Mouse (Mus musculus) ES-E14 (cell line): ENCODE measurements around the gene Slc35a2. TPM values are rescaled to one million over a fixed set of nuclear protein-coding genes. Genes with fewer than 3 reads are reported as not detected.

ENCODE experiments used
- DNase-seq: peaks from one replicate; pipeline ENCODE4 v3.0.0-alpha.2; 2013; ENCODE audit warnings: low read depth, low spot score
- H3K27ac ChIP-seq: 2 replicates; pipeline ENCODE4 v1.5.1; 2012; ENCODE audit warnings: low read depth, mild to moderate bottlenecking, low read length, moderate library complexity, mixed read lengths; ENCODE audit not compliant: poor library complexity, insufficient read depth, severe bottlenecking
- H3K36me3 ChIP-seq: 2 replicates; pipeline ENCODE4 v1.6.1; 2012; ENCODE audit warnings: mild to moderate bottlenecking, low read length, moderate library complexity, mixed read lengths; ENCODE audit not compliant: control insufficient read depth, poor library complexity, insufficient read depth, severe bottlenecking
- H3K4me1 ChIP-seq, 2 experiments: fragments of 150-350 bp in 1 of 2; sonication (generic) in 1 of 2; 2 replicates each; pipeline ENCODE4 v1.6.1; 2012; ENCODE audit warnings: low read length in 2 of 2, mild to moderate bottlenecking in 1 of 2, mixed read lengths in 1 of 2; ENCODE audit not compliant: control insufficient read depth in 2 of 2, insufficient read depth in 2 of 2, poor library complexity in 1 of 2
- H3K4me3 ChIP-seq, 2 experiments: fragments of 150-350 bp in 1 of 2; sonication (generic) in 1 of 2; 2 replicates each; pipeline ENCODE4 v1.5.1; 2012; ENCODE audit warnings: low read length in 2 of 2, low read depth in 1 of 2, mild to moderate bottlenecking in 1 of 2, mixed read lengths in 1 of 2; ENCODE audit not compliant: insufficient read depth in 1 of 2, poor library complexity in 1 of 2, severe bottlenecking in 1 of 2
- H3K9ac ChIP-seq: 2 replicates; pipeline ENCODE4 v1.6.1; 2012; ENCODE audit warnings: low read depth, mild to moderate bottlenecking, low read length, mixed read lengths; ENCODE audit not compliant: poor library complexity, insufficient read depth, severe bottlenecking
- H3K9me3 ChIP-seq: fragments of 150-350 bp; sonication (generic); 2 replicates; pipeline ENCODE4 v1.6.1; 2012; ENCODE audit warnings: low read depth, mild to moderate bottlenecking, low read length; ENCODE audit not compliant: control insufficient read depth, insufficient read depth
- CHD2 ChIP-seq: IDR thresholded peaks from 2 replicates; pipeline ENCODE4 v1.6.1; 2014; ENCODE audit warnings: mild to moderate bottlenecking, low read depth, low read length, inconsistent platforms
- HCFC1 ChIP-seq: IDR thresholded peaks from 2 replicates; pipeline ENCODE4 v1.6.1; 2012; ENCODE audit warnings: low read length, inconsistent platforms, borderline replicate concordance; ENCODE audit not compliant: insufficient read depth
- MAFK ChIP-seq: IDR thresholded peaks from 2 replicates; pipeline ENCODE4 v1.6.1; 2014; ENCODE audit warnings: mild to moderate bottlenecking, low read depth, low read length, inconsistent platforms; ENCODE audit not compliant: insufficient read depth
- ZC3H11A ChIP-seq: IDR thresholded peaks from 2 replicates; pipeline ENCODE4 v1.6.1; 2012; ENCODE audit warnings: low read depth, mild to moderate bottlenecking, inconsistent platforms, low read length, borderline replicate concordance
- ZNF384 ChIP-seq: IDR thresholded peaks from 2 replicates; pipeline ENCODE4 v1.6.1; 2012; ENCODE audit warnings: low read depth, low read length, inconsistent platforms
- in situ Hi-C, 2 experiments: fragments of 600-800 bp; cut with MboI; formaldehyde crosslinking; loops; one replicate each; pipeline ENCODE4 v1.15.1; 2025; ENCODE audit warnings: low sequenced_read_pairs in 2 of 2, inconsistent platforms in 1 of 2; ENCODE audit not compliant: unreplicated experiment in 2 of 2
- total RNA-seq: library from RNA; depleted of rRNA; stranded (reverse); fragments of 300-350 nt; gene quantifications from 2 replicates; pipeline ENCODE4 v1.2.3, GENCODE M21; 2012; rRNA removed

Slc35a2 gene
- 38.3 and 51.2 TPM in 2 replicates for total RNA-seq

DNA sequence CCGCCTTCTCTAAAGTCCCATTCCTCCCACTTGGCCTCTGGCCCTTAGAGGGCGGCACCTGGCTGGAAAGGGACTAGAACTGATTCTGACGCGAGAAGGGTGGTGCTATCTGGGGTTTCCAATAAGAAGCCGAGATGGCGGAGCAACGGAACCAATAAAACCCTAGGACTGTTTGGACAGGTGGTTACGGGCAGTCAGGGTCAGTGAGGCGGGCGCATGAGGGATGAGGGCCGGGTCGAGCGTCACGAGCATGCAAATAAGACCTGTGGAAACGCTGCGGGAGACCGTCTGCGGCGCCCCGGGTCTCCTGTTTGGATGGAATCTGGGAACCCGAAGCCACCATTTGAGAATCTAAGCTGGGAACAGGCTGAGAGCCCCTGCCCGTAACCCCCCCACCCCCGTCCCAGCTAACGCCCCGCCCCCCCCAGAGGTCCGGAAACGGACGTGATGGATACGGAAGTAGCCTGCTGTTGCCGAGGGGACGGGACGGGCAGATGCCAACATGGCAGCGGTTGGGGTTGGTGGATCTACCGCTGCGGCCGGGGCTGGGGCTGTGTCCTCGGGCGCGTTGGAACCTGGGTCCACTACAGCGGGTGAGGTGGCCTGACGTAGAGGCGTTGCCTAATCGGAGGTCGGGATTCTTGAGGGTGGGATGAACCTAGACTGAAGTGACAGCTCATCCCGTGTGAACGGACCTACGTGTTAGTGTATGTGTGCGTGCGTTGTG, at the start of gene Slc35a2:
Gene Slc35a2 (plus strand): TSS at position 188 of the 727 bp plus-strand sequence.
- in situ Hi-C loops: no loop called here
- peak within 1 kb of the TSS; percentile 85 for H3K27ac ChIP-seq
- peak within 1 kb of the TSS; percentile 69 to 78 for H3K4me3 ChIP-seq
- no peak for DNase-seq
- TF ChIP-seq ZNF384 (no peak), HCFC1 (no peak)
- peaks cover 0 to 5% of the 10 kb centered on the region in 2 experiments; a peak in 2 of 4 replicates for H3K4me1 ChIP-seq
- H3K36me3 ChIP-seq: peaks cover 6% of the 10 kb centered on the region; the same call in 1 of the 2 replicates
- H3K9ac ChIP-seq: peak within 1 kb of the TSS; percentile 70
- H3K9me3 ChIP-seq: no peaks in the 10 kb centered on the region

DNA sequence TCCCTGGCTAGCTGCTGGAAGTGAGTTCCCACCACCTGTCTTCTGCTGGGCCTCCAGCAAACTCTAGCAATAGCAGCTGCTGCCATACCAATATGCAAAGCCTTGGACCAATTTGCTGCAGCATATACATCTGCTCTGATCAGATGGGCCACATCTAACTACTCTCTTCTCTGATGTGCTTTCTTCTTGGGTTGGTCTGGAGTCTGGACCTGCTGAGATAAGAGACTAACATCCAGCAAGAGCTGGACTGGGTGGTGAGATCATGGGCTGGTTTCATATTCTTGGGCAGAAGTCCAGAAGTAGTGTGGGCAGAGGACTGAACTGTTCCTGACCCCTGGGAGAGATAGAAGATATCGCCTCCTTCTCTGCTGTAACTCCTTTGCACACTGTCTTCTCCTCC, 46.7 kb upstream of the Slc35a2 start:
- Histone ChIP-seq H3K9ac (no peak overlapping the region), H3K4me1 (no peaks in the 10 kb centered on the region; a peak in 1 of 4 replicates), H3K9me3 (no peaks in the 10 kb centered on the region), H3K4me3 (no peak overlapping the region), H3K36me3 (peaks cover 5% of the 10 kb centered on the region), H3K27ac (no peak overlapping the region)
- in situ Hi-C loops: no loop called here
- DNase-seq: no peak
- no peak for TF ChIP-seq CHD2

DNA sequence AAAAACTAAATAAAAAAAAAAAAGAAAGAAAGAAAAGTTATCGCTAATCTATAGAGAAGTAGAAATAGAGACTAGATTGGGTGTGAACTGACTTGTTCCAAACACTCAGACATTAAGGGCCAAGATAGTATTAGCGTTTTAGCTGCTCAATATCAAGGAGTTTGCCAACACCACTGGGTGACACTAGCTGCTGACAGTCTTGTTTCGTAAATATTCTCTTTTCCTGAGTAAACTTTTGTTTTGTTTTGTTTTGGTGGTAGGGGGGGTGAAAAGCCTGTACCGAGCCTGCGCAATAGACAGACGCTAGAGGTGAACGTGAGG, 43.0 kb upstream of the Slc35a2 start:
- in situ Hi-C loops: no loop called here
- Histone ChIP-seq H3K27ac (no peak overlapping the region), H3K9me3 (no peaks in the 10 kb centered on the region), H3K9ac (no peak overlapping the region), H3K4me3 (peak overlapping the region; percentile 38 to 74; a peak in 3 of 4 replicates), H3K4me1 (no peaks in the 10 kb centered on the region; a peak in 1 of 4 replicates), H3K36me3 (peaks cover 7% of the 10 kb centered on the region; the same call in 1 of the 2 replicates)
- no peak for DNase-seq
- no peak for TF ChIP-seq HCFC1
- TF ChIP-seq ZC3H11A: no peak
- TF ChIP-seq MAFK: no peak
- no peak for TF ChIP-seq ZNF384
- TF ChIP-seq CHD2: no peak

- H3K36me3 ChIP-seq: peaks cover 7% of the 10 kb centered on the region; the same call in 1 of the 2 replicates
- peak; percentile 91 for DNase-seq
- peak within 1 kb of the TSS; percentile 91 to 100 for H3K4me3 ChIP-seq
- peak within 1 kb of the TSS; percentile 92 for H3K27ac ChIP-seq
- H3K9me3 ChIP-seq: no peaks in the 10 kb centered on the region
- H3K4me1 ChIP-seq: no peaks in the 10 kb centered on the region; a peak in 1 of 4 replicates
- in situ Hi-C loops: no loop called here
- TF ChIP-seq ZC3H11A: no peak
- TF ChIP-seq MAFK: no peak
- 0 out of 2 replicates have a peak, but pooled peaks have one; percentile 40 for TF ChIP-seq CHD2
- TF ChIP-seq ZNF384: no peak
- no peak for TF ChIP-seq HCFC1
- peak within 1 kb of the TSS; percentile 97 for H3K9ac ChIP-seq
Measured at GRCm38 (mm10) chrX:7841163-7842162, 42.4 kb upstream of the Slc35a2 start, which contains the start of gene Otud5. Gene Otud5 (plus strand): TSS chrX:7841364.
